Mouse (Mus musculus) limb, embryonic 10.5 days (tissue): ENCODE data around the gene Nacad. TPM values are rescaled to one million over a fixed set of nuclear protein-coding genes. Genes with fewer than 3 reads are reported as not detected.

Experiments used
- DNase-seq: peaks from one replicate; pipeline ENCODE4 v3.0.0-alpha.2; 2017; ENCODE audit warnings: low spot score
- H3K27ac ChIP-seq: fragments of 300-500 bp; sonication (generic); 2 replicates; pipeline ENCODE4 v1.5.1; 2016; ENCODE audit warnings: mild to moderate bottlenecking
- H3K27me3 ChIP-seq: fragments of 300-500 bp; sonication (generic); 2 replicates; pipeline ENCODE4 v1.6.1; 2016; ENCODE audit warnings: low read depth, mild to moderate bottlenecking; ENCODE audit not compliant: poor library complexity, severe bottlenecking
- H3K36me3 ChIP-seq: fragments of 300-500 bp; sonication (generic); 2 replicates; pipeline ENCODE4 v1.6.1; 2016; ENCODE audit warnings: mild to moderate bottlenecking, moderate library complexity
- H3K4me1 ChIP-seq: fragments of 300-500 bp; sonication (generic); 2 replicates; pipeline ENCODE4 v1.6.1; 2016
- H3K4me3 ChIP-seq: fragments of 300-500 bp; sonication (generic); 2 replicates; pipeline ENCODE4 v1.5.1; 2016; ENCODE audit warnings: mild to moderate bottlenecking, moderate library complexity
- H3K9me3 ChIP-seq: fragments of 300-500 bp; sonication (generic); replicated peaks from 2 replicates; pipeline ENCODE4 v1.6.1; 2016; ENCODE audit warnings: mild to moderate bottlenecking
- WGBS: fragments of 180-500 bp; shearing (Covaris S2); methylation state at CpG from one replicate; pipeline ENCODE4 v1.1.7; 2016; 5-methylcytosine and 5-hydroxymethylcytosine counted together
- polyA plus RNA-seq: library from polyadenylated mRNA; unstranded; fragments of >200 nt; fragmentation: Nextera tagmentation; extraction: Ambion mirVana; gene quantifications from 2 replicates; pipeline ENCODE4 v1.2.1, GENCODE M21; 2016

The Nacad gene
- polyA plus RNA-seq, 1 experiment from 2014 or later = 0.59 TPM

- Histone ChIP-seq H3K4me3 (peak within 1 kb of the TSS; percentile 75), H3K4me1 (peaks cover 27% of the 10 kb centered on the region), H3K9me3 (no peaks in the 10 kb centered on the region), H3K36me3 (peaks cover 40% of the 10 kb centered on the region), H3K27ac (peak within 1 kb of the TSS; percentile 94), H3K27me3 (no peaks in the 10 kb centered on the region)
- peak; percentile 96 for DNase-seq
- WGBS = under 1% methylated on average over 66 of the region's 66 CpGs
Observed at GRCm38 (mm10) chr11:6625478-6626387, 19.9 kb upstream of the Nacad start, which contains the start of gene Tbrg4. Tbrg4 (minus strand) TSS chr11:6626067.

- Histone ChIP-seq H3K4me1 (peaks cover 27% of the 10 kb centered on the region), H3K9me3 (no peaks in the 10 kb centered on the region), H3K36me3 (peaks cover 49% of the 10 kb centered on the region), H3K27me3 (no peaks in the 10 kb centered on the region), H3K27ac (peak overlapping the region; percentile 94; the same call in 1 of the 2 replicates), H3K4me3 (peak overlapping the region; percentile 75)
- WGBS = 72% methylated on average over 14 of the region's 14 CpGs
- DNase-seq = no peak
Observed at GRCm38 (mm10) chr11:6624619-6625382, 18.9 kb upstream of the Nacad start.

DNA sequence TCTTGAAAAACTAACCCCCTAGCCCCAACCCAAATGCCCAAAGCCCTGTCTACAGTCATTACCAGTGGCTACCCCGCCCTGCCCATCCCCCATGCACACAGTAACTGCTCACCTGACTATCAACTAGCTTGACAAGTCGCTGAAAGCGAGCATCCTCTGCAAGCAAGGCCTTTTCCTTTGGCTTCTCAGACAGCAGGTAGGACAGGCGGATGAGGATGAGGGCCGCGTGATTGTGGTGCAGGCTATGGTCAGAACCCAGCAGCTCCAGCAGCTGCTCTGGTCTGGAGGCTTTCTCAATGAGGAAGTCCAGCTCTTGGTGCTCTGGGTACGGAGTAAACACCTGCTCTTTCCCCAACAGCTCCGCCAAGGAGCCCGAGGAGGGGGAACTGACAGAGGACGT lies 17.9 kb upstream of the Nacad start:
- peaks cover 60% of the 10 kb centered on the region for H3K36me3 ChIP-seq
- no peak for DNase-seq
- peaks cover 27% of the 10 kb centered on the region for H3K4me1 ChIP-seq
- 0 out of 2 replicates have a peak overlapping the region, but pooled peaks have one; percentile 75 for H3K4me3 ChIP-seq
- H3K27ac ChIP-seq = no peak overlapping the region
- 92% methylated on average over 10 of the region's 10 CpGs for WGBS
- H3K9me3 ChIP-seq = no peaks in the 10 kb centered on the region
- no peaks in the 10 kb centered on the region for H3K27me3 ChIP-seq

GRCm38 (mm10) chr11:6615250-6616205 lies 9.7 kb upstream of the Nacad start:
- Histone ChIP-seq H3K9me3 (no peaks in the 10 kb centered on the region), H3K27ac (no peak overlapping the region), H3K4me1 (no peaks in the 10 kb centered on the region), H3K4me3 (no peak overlapping the region), H3K36me3 (peaks cover 99% of the 10 kb centered on the region), H3K27me3 (no peaks in the 10 kb centered on the region)
- WGBS = 96% methylated on average over 12 of the region's 12 CpGs
- no peak for DNase-seq

- WGBS = 21% methylated on average over 10 of the region's 13 CpGs
- peak overlapping the region; percentile 53 for H3K4me3 ChIP-seq
- peaks cover 19% of the 10 kb centered on the region for H3K4me1 ChIP-seq
- H3K36me3 ChIP-seq = no peaks in the 10 kb centered on the region
- peaks cover 54% of the 10 kb centered on the region for H3K27me3 ChIP-seq
- no peak for DNase-seq
- H3K9me3 ChIP-seq = no peaks in the 10 kb centered on the region
- H3K27ac ChIP-seq = no peak overlapping the region
Observed at GRCm38 (mm10) chr11:6605021-6605481, 802 bp downstream of the Nacad start.

DNA sequence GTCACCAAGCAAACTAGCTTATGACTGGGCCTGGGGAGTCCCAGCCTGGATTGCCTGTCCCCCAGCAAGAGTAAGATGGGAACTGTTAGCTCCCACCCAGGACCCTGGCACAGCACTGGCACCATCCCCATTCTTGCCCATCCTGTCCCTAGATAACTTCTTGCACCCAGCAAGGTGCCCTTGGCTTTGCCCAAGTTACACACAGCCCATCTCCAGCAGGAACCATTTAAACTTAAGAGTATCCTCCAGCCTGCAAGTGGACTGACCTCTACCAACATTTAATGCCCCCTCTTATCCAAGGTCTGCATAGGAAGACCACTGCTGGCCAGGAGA lies 1.3 kb downstream of the Nacad start:
- H3K27me3 ChIP-seq = peaks cover 54% of the 10 kb centered on the region

DNA sequence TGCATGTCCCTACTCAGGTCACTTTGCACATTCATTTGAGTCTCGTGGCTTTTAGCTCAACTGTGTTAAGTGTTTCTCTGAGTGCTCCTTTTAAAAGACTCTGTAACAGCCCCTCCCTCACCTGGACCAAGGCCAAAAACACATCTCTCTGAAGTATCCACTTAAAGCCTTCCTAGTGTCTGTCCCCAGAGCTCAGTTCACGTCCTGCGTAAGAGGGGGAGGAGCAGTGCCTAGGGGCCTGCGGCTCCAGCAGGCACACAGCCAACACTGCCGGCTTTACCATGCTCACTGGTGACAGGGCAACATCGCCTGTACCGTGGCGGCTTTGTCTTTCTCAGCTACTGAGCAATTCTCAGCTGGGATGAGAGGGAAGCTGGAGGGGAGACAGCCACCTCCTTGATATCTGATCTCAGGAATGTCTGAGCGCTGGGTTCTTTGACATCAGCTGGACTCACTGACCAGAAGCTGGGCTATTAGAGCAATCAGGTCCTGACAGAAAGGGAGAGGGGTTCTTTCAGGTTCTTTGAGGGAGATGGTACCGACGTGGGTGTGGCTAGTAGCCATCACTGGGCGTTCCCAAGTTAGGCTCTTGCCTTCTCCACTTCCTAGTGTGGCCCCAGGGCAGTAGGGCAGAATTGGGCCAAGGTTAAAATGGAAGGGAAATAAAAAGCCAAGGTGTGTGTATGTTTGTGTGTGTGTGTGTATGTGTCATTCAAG lies 1.8 kb downstream of the Nacad start:
- peaks cover 54% of the 10 kb centered on the region for H3K27me3 ChIP-seq
- H3K4me3 ChIP-seq = no peak overlapping the region
- DNase-seq = no peak

More for the DNA sequence above, 1.3 kb downstream of the Nacad start:
- no peak overlapping the region for H3K27ac ChIP-seq
- H3K4me3 ChIP-seq = 0 out of 2 replicates have a peak overlapping the region, but pooled peaks have one; percentile 53
- no peaks in the 10 kb centered on the region for H3K36me3 ChIP-seq
- no peaks in the 10 kb centered on the region for H3K9me3 ChIP-seq
- H3K4me1 ChIP-seq = peaks cover 23% of the 10 kb centered on the region
- DNase-seq = no peak

DNA sequence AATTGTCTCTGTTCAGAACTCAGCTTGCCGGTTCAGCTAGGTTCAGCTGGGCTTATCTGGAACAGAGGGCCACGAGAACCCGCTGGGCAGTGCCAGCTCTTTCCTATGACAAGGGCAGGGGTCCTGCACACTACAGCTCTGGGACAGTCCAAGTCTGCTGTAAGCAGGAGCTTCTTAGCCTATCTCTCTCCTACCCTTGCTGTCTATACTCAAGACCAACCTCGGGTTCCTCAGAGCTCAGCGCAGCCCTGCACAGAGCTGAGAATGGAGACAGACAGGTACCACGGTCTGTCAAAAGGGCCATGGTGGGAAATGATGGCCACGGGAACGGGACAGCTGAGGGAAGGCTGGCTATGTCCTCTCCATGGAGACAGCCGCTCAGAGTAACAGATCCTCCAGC lies 2.6 kb downstream of the Nacad start:
- Histone ChIP-seq H3K36me3 (peaks cover 8% of the 10 kb centered on the region), H3K4me1 (peaks cover 37% of the 10 kb centered on the region), H3K4me3 (no peak overlapping the region), H3K27ac (no peak overlapping the region), H3K27me3 (peaks cover 54% of the 10 kb centered on the region), H3K9me3 (no peaks in the 10 kb centered on the region)
- DNase-seq = no peak
- WGBS = 88% methylated on average over 9 of the region's 9 CpGs

More for the DNA sequence above, 1.8 kb downstream of the Nacad start:
- Histone ChIP-seq H3K4me1 (peaks cover 28% of the 10 kb centered on the region), H3K36me3 (peaks cover under 1% of the 10 kb centered on the region; the same call in 1 of the 2 replicates), H3K9me3 (no peaks in the 10 kb centered on the region), H3K27ac (no peak overlapping the region)
- 33% methylated on average over 12 of the region's 12 CpGs for WGBS

DNA sequence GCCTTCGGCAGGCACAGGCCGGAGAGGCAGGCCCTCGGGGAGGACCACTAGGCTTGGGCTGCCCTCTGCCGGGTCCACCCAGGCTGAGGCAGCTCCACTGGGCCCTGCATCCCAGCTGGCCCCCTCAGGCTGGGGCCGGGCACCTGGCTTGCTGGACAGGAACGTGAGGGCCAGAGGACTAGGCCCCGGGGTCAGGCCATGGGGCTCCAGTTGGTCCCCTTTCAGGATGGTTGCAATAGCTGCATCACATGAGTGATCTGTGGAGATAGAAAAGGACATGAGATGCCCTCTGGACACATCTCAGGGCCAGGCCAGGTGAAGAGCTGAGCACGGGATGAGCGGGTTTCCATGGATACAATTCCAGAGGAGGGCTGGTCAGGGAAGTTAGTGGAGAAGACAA lies 3.2 kb downstream of the Nacad start:
- H3K36me3 ChIP-seq = peaks cover 14% of the 10 kb centered on the region
- H3K4me3 ChIP-seq = no peak overlapping the region
- H3K27me3 ChIP-seq = peaks cover 54% of the 10 kb centered on the region
- DNase-seq = no peak
- H3K27ac ChIP-seq = no peak overlapping the region
- no peaks in the 10 kb centered on the region for H3K9me3 ChIP-seq
- 83% methylated on average over 9 of the region's 9 CpGs for WGBS
- H3K4me1 ChIP-seq = peaks cover 40% of the 10 kb centered on the region

GRCm38 (mm10) chr11:6601649-6602480 lies 4.0 kb downstream of the Nacad start:
- Histone ChIP-seq H3K9me3 (no peaks in the 10 kb centered on the region), H3K27me3 (peaks cover 47% of the 10 kb centered on the region), H3K36me3 (peaks cover 22% of the 10 kb centered on the region), H3K4me3 (no peak overlapping the region), H3K4me1 (peaks cover 40% of the 10 kb centered on the region), H3K27ac (no peak overlapping the region)
- DNase-seq = no peak
- WGBS = 73% methylated on average over 20 of the region's 20 CpGs

- Histone ChIP-seq H3K27ac (no peak overlapping the region), H3K4me3 (no peak overlapping the region), H3K4me1 (peaks cover 32% of the 10 kb centered on the region), H3K9me3 (no peaks in the 10 kb centered on the region), H3K27me3 (peaks cover 33% of the 10 kb centered on the region), H3K36me3 (peaks cover 37% of the 10 kb centered on the region)
- WGBS = 84% methylated on average over 8 of the region's 8 CpGs
- DNase-seq = no peak
Observed at GRCm38 (mm10) chr11:6600284-6600944, 5.4 kb downstream of the Nacad start.
